Mouse (Mus musculus) heart, postnatal 10 days (tissue): ENCODE data around the gene Hist2h2be. TPM values are rescaled to one million over a fixed set of nuclear protein-coding genes. Genes with fewer than 3 reads are reported as not detected.
"Not testable (repeated sequence)": the region's sequence is repeated elsewhere in the genome, so short reads cannot be mapped to it uniquely, and the experiment has no call there.

Experiments used
- DNase-seq, 2 experiments: peaks; one replicate each; pipeline ENCODE4 v3.0.0; 2021
- intact Hi-C: fragments of 180-260 bp; cut with DNase I; formaldehyde crosslinking; loops from one replicate; pipeline ENCODE4 v1.15.1; 2025
- total RNA-seq, 2 experiments: library from RNA; stranded (reverse); gene quantifications; 2 replicates each; pipeline ENCODE4 v1.2.3; 2021

Hist2h2be gene
- total RNA-seq, 2 experiments from 2014 or later, result 4.6 to 5.9 TPM

DNA sequence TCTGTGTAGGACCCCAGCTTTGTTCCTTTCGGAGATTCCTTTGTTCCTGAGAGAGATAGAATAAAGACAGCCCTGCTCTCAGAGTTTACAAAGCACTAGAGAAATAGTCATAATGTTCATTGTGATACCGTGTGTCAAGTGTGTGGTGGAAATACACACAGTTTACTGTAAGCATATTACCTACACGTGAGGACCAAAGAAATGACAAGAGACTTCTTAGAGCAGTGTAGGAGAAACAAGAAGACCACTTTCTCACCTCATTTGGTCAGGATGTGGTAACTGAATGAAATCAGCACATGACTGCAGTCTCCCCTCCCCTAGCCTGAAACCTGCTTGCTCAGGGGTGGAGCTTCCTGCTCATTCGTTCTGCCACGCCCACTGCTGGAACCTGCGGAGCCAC, 22.7 kb upstream of the Hist2h2be start:
- no peak for DNase-seq
- intact Hi-C loops, result no loop called here

DNA sequence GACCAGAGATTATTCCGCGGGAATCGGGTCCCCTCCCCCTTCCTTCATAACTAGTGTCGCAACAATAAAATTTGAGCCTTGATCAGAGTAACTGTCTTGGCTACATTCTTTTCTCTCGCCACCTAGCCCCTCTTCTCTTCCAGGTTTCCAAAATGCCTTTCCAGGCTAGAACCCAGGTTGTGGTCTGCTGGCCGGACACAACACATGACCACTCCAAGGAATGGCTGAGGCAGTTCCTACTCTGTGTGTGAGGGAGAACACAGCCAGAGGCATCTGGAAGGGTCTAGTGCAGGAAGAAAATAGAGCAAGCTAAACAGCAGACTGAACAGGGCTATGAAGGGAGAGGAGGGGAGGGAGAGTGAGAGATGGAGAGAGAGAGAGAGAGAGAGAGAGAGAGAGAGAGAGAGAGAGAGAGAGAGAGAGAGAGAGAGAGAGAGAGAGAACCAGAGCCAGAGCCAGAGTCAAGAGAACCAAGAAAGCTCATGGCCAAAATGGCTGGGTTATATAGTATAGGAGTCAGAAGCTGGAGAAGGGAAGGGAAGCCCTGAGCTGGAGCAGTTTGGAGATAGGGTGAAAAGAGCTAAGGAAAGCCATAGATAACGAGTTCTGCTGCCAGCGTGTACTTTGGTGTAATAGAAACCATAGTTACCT, 22.2 kb upstream of the Hist2h2be start:
- intact Hi-C loops, DNase-seq: not testable (repeated sequence)

DNA sequence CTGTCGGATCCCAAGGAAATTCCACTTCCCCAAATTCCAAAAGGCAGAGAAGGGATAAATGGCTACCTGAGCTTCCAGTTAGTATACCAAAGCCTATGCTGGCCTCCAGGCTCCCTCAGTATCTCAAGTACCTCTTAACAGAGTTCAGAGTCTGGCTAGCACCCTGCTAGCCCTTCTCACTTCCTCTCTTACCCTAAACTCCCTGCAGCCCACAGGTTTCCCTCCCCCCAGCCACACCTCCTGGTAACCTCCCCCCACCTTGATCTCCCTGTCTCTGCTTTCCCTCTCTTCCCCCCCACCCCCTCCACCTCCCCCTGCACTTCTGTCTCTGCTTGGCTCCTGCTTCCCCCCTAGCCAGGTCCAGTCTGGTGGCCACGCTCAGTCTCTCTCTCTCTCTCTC, 21.2 kb upstream of the Hist2h2be start:
- intact Hi-C loops, result no loop called here
- DNase-seq, result no peak

DNA sequence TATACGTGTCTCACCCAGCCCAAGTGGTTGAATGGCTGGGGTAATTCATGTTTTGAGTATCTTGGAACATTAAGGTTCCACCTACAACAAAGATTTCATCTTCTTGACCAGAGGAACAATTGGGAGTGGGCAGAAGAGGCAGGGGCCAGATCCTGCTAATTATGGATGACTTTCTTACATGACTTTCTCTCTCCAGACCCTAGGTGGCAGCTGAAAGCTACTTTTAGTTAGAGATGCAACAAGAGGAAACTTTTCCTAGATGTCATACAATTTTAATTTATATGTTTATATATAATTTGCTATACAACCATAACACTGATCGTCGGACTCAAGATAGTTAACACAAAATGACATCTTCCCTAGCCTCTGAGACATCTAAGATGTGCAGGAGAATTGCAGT, 13.1 kb upstream of the Hist2h2be start:
- intact Hi-C loops, result no loop called here
- DNase-seq, result no peak

DNA sequence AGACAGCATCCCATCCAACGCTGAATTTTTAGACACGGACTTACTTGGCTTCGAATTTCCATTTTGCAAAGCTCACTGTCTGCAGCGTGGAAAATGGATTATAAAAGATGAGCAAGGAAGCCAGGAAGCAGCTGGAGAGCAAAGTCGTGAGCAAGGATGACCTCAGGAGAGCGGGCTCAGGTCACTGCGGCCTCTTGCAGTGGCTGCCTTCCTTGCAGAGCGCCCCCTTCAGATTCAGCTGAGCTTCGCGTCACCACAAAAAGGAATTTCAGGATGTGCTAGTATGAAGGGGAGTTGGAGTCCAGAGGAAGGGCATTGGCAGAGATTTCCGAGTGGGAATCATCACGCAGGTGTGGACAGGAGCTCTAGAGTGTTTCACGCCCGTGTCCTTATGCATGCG, 11.7 kb upstream of the Hist2h2be start:
- DNase-seq, result peak in 1 of 2 experiments; percentile 47
- intact Hi-C loops, result no loop called here

DNA sequence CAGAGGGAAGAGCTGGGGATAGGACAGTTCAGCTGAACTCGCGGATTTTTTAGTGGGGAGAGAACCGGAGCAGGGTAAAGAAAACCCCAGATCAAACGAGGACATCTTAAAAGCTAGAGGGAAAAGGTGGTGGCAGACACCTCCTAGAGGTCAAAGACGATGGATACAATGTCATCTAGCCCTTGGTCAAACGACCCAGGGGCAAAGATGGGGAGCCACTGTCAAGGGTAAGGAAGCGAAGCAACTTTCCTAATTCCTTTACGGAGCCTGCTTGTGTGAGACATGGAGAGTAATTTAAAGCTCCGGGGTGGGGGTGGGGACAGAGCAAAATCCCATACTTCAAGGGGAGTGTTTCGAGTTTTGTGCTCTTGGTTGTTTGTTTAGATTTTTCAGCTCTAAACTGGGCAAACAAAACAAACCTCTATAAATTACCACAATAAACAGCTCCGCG, 1.7 kb upstream of the Hist2h2be start:
- intact Hi-C loops, result loop anchor here (5.0 kb wide), 1 partner anchor 152 kb away; no protein-coding TSS in a partner anchor

DNA sequence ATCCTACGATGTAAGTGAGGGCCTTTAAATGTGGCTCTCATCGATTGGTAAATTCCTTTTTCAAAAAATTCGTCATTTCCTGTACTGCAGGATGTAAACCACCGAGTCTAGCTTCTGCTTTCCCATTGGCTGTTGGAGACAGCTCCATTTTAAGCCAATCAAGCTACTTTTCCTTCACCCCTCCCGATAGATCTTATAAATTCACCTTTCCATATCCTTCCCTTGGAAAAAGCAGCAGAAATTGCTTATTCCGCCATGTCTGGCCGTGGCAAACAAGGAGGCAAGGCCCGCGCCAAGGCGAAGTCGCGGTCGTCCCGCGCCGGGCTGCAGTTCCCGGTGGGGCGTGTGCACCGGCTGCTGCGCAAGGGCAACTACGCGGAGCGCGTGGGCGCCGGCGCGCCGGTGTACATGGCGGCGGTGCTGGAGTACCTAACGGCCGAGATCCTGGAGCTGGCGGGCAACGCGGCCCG, 1.2 kb upstream of the Hist2h2be start, which contains the start of the genes Bola1 and Hist2h2ab:
Gene Bola1, minus strand, starts transcription at position 49 of the 470 bp plus-strand sequence.
Gene Hist2h2ab, plus strand, starts transcription at position 205 of the 470 bp plus-strand sequence.
- intact Hi-C loops, result loop anchor here (2.0 to 5.0 kb wide), 2 partner anchors 45 to 152 kb away; no protein-coding TSS in a partner anchor

More for the DNA sequence above, 1.7 kb upstream of the Hist2h2be start:
- peak; percentile 53 to 64 for DNase-seq

DNA sequence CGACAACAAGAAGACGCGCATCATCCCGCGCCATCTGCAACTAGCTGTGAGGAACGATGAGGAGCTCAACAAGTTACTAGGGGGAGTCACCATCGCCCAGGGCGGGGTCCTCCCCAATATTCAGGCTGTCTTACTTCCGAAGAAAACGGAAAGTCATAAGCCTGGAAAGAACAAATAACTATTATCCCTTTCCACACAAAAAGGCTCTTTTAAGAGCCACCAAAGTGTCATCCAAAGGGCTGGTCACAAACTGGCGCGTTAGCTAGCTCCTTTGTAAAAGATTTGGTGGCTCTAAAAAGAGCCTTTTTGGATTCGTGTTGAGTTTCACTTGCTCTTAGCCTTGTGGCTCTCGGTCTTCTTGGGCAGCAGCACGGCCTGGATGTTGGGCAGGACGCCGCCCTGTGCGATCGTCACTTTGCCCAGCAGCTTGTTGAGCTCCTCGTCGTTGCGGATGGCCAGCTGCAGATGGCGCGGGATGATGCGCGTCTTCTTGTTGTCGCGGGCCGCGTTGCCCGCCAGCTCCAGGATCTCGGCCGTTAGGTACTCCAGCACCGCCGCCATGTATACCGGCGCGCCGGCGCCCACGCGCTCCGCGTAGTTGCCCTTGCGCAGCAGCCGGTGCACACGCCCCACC, 671 bp upstream of the Hist2h2be start:
- DNase-seq, result peak in 1 of 2 experiments; percentile 42
- intact Hi-C loops, result loop anchor here (2.0 kb wide), 1 partner anchor 45 kb away; no protein-coding TSS in a partner anchor

More for the DNA sequence above, 1.2 kb upstream of the Hist2h2be start, which contains the start of the genes Bola1 and Hist2h2ab:
- DNase-seq, result peak; percentile 85 to 88

DNA sequence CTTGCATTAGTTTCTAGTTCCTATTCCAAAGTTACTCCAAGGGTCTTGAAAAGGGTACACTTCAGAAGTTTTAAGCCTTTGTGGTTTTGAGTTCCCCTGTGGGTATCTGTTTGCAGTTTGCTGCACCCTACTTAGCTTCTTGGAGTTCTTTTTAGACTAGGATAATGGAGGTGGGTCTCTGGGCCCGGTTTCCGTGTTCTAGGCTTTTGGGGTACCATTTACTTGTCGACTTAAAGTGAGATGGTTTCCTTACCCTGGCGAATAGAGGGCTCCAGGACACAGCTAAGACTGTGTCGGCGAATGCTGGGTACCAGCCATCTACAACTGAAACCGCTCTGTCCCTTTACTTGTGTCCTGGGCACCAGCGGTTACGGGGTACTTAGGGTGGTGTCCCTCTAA, 720 bp downstream of the Hist2h2be start:
- intact Hi-C loops, result loop anchor here (2.0 kb wide), 2 partner anchors 15 to 47 kb away; no protein-coding TSS in a partner anchor
- DNase-seq, result no peak

DNA sequence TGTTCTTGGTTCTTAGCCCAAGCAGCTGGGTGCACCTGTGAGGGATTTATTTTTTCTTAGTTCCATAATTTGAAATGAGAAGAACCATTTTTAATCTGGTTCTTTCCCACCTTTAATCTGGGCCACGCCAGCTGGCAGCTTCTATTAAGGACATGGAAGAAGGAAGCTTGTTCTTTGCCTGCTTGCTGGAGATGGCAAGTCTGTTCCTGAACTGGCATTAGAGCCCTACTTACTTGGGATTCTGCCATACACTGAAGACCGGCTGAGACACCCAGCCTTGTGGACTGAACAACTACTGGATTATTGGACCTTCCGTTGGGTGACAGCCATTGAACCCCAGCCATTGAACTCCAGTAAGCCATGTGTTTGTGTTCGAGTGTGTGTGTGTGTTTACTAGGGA, 1.9 kb downstream of the Hist2h2be start:
- DNase-seq, result no peak
- intact Hi-C loops, result loop anchor here (2.0 kb wide), 1 partner anchor 14 kb away; no protein-coding TSS in a partner anchor

DNA sequence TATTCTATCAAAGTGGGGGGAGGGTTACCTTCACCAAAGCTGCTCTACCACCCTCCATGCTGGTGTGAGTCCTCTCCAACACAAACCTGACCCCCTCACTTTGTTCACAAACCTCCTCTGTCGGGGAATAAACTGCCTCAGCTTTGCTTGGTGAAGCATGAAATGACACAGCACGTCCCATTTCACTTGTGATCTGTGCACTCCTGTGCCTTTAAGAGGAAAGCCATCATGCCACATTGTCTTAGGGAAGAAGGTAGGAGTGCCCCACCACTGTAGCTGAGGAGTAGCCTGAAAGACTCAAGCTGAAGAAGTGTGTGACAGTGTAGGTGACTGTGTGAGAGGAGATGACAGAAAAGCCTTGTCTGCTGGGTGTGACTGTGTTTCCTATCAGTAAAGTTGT, 4.5 kb downstream of the Hist2h2be start:
- intact Hi-C loops, result no loop called here
- DNase-seq, result no peak

DNA sequence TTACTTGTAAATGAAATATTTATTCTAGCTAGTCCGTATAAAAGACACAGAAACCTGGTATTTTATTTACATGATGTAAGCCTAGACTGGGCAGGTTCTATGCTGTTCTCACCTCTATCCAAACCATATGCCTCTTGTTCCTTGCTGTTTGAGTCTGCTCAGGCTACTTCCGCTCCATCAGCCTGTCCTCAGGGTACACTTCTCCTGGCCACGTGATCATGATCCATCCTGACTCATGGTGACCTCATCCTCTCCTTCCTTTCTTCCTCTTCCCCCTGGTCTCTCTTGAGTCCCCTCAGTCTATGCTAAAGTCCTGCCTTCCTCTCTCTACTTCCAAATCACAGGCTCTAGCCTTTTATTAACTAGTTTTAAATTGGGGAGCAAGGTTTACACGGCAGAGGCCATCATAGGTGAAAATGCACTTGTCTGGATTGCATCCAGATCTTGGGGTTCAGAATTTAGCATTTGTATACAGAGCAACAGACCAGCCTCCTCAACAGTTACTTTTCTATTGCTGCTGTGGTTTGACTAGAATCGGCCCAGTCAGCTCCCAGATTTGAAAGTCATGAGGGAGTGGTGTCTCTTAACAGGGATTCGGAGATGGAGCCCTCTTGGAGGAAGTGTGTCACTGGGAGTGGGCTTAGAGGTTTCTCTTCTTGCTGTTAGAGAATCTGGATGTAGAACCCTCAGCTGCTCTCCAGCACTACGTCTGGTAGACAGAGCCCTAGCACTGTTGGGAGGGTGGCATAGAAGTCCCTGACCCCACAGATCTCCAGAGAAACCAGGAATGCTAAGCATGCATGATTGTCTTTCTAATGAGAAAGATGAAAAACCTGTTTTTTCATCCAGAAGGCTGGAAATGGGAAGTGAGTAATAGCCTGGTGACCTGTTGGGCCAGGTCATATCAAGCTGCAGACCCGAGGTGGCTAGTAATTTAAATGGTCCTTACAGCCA, 6.1 kb downstream of the Hist2h2be start:
- intact Hi-C loops, result no loop called here
- no peak for DNase-seq

DNA sequence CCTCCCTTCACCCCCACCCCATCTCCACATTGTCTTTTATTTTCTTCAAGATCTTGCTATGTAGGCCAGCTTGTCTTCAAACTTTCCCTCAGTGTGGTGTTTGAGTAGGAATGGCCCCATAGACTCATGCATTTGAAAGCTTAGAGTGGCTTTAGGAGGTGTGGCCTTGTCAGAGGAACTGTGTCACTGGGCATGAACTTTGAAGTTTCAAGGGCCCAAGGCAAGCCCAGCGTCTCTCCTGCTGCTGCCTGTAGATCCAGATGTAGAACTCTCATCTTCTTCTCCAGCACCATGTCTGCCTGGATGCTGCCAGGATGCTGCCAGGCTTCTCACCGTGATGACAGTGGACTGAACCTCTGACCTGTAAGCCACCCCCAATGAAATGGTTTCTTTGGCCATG, 7.9 kb downstream of the Hist2h2be start:
- no peak for DNase-seq
- intact Hi-C loops, result no loop called here

DNA sequence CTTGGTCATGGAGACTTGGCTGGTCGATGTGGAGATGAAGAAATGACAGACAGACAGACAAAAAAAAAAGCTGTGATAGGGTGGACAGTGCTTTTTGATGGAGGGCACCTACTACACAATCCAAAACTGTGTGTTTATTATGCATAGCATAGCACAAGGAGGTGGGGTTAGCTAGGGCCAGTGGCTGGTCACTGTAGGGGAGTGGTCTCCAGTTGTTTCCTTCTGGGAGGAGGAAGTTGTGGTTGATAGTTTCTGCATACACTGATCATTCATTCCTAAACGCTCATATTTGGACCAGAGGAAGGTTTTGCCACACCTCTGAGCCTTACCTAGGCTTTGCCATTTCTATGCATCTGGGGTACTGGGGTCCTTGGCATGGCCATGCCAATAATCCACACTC, 9.5 kb downstream of the Hist2h2be start:
- DNase-seq, result no peak
- intact Hi-C loops, result no loop called here

DNA sequence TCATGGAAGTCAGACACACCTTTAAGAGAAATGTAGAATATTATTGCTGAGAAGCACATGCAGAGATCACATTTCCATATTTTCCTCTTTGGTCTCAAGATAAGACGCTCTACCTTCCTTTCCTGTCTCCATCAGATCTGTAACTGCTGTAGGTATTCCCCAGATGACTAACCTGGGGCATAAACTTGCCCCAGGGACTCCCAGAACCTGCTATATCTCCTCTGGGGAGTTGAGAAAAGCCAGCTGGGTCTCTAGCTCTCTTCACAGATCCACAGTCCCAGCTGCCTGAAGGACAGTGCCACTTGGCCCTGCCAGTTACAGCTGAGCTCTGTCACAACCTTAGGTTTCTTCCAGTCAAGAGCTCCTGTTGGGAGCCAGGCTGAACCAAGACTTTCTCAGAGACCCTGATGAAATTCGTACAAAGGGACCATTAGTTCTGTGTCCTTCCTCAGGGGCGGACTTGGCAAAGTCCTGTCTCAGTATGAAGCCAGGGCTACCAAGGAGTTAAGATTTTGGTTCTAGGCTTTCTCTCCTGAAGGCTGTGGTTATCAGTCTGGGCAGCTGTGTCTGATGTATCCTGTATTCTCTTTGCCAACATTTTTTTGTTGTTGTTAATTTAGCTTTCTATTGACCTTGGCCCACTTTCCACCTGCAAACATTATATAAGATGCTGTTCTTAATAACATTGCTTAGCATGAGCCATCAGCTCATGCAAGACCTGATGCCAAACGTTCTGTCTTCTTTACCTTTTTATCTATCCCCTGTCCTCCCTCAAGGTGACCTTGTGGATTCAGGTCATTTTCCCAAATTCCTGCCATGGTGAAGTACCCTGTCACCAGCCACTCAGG, 10.2 kb downstream of the Hist2h2be start:
- DNase-seq, result no peak
- intact Hi-C loops, result no loop called here

DNA sequence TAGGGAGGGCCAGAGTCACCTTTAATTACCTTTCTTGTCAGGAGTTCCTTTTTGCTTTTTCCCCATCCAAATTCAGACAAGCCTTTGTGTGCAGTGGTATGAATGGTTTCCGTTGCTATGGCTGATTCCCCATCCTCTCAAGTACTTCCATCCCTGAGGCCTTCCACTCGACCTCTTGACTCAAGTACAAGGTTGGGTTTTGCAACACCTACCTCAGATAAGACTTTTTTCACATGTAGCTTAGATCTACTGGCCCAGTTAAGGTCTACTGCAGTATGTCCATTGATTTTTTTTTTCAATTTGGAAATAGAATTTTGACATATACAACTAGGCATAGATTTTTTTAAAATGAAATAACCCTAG, 10.8 kb downstream of the Hist2h2be start:
- DNase-seq, result no peak

DNA sequence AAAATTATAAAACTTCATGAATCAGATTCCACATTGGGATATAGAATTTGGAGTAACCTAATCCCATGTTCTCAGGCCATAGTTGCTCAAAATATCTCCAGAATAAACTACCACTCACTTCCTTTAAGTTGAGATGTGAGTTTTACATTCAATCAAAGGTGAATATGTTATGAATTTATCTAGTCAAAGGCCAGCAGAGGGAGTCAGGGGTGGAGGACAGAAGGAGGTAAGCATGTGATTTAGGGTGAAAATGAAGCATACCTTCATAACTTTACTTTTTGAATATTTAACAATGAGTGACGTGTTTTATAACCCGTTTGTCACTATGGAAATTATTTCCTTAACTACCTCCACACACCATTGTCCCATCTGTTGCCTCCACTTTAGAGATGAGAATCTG, 14.0 kb downstream of the Hist2h2be start:
- DNase-seq, result no peak
- intact Hi-C loops, result no loop called here

More for the DNA sequence above, 10.8 kb downstream of the Hist2h2be start:
- intact Hi-C loops, result no loop called here

DNA sequence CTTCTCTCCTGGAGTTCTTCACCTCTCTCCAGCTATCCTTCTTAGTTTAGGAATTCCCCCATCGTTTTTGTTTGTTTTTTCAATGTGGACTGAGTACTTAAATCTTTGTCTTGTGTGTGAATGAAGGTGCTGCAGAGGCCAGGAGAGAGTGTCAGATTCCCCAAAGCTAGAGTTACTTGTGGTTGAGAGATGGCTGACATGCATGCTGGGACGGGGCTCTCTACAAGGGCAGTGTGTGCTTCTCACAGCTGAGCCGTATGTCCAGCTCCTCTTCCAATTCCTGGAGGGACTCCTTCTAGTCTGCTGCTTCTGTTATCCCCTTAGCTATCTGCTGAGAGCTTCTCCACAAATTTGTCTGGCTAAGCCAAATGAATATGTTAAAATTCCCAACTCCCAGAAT, 14.9 kb downstream of the Hist2h2be start:
- intact Hi-C loops, result loop anchor here (2.0 kb wide), 1 partner anchor 13 kb away; no protein-coding TSS in a partner anchor
- no peak for DNase-seq

DNA sequence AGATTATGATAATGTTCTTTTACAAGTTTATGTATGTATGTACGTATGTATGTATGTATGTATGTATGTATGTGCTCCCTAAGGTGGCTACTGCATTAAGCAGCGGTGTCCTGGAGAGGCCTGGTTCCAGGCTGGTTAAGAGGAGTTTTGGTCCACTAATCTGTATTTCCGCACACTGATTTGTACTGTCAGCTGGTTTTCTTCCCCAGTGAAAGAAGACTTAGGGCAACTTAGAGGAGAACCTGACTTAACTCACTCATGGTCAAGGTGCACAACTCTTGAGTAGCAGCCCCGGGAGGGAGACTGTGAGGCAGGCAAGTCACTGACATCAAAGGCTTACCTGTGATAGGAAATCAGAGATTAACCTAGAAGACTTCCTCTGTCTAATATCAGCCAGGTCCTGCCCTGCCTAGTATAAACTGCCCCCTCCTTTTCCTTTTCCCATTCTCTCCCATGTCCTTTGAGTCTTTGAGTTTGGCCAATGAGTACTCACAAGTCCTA, 16.0 kb downstream of the Hist2h2be start:
- intact Hi-C loops, result loop anchor here (2.0 kb wide), 1 partner anchor 14 kb away; no protein-coding TSS in a partner anchor
- DNase-seq, result no peak
